Comparison of ENCODE assay signal across 12 mouse cellular contexts in the genomic region with DNA sequence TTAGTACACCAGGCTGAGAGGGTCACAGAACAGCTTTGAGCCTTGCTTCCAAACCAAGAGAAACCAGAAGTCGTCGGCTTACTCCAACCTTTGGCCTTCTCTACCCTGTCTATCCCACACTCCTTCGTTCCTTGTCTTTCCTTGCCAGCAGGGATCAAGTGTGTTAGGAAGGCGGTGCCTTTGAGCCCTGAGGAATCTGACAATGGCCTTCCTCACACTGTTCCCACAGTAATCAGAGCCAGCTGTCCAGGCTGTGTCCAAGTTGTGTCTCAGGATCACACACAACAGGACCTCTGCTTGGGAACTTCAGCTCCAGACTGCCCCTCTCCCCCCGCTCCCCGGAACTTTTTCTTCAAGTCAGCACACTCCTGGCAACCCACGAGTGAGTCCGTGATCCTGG.
DNase-seq lines count a peak whose midpoint lies in the region; ATAC-seq and TF ChIP-seq lines count a peak whose summit lies in the region.
"Had no signal": no experiment of that assay in that cellular context is flagged by ENCODE, and none has a peak within 500 bp of the region (broad histone marks: within the 10 kb centered on the region; RNA-seq: fewer than 3 reads in every experiment).

No protein-coding gene starts in this region.

- WGBS in heart, embryonic 15.5 days: 66% methylated on average over 8 of the region's 8 CpGs
- 63% methylated on average over 8 of the region's 8 CpGs for WGBS in kidney, postnatal 0 days

- H3K27ac ChIP-seq in heart, embryonic 15.5 days: peak overlapping the region; percentile 65
- peak overlapping the region; percentile 57; the same call in 1 of the 2 replicates for H3K27ac ChIP-seq in kidney, postnatal 0 days
- H3K27ac ChIP-seq: hindbrain, embryonic 15.5 days had no signal

- ATAC-seq in heart, embryonic 15.5 days (replicated peaks; ENCODE audit: insufficient number of reproducible peaks, insufficient read depth, low FRiP score, low read depth): no peak
- no peak for ATAC-seq in kidney, postnatal 0 days (replicated peaks; ENCODE audit: low FRiP score, low read depth)

- no peaks in the 10 kb centered on the region for H3K9me3 ChIP-seq in heart, embryonic 15.5 days (replicated peaks)
- H3K9me3 ChIP-seq in kidney, postnatal 0 days (replicated peaks; ENCODE audit: low read length): no peaks in the 10 kb centered on the region
- H3K9me3 ChIP-seq: hindbrain, embryonic 15.5 days had no signal

- H3K4me1 ChIP-seq in heart, embryonic 15.5 days (replicated peaks): peaks cover 29% of the 10 kb centered on the region
- no peaks in the 10 kb centered on the region; the same call in 1 of the 2 replicates for H3K4me1 ChIP-seq in kidney, postnatal 0 days (replicated peaks; ENCODE audit: insufficient read depth, low read length)

- no peak for TF ChIP-seq CTCF in kidney, postnatal 0 days (IDR thresholded peaks at IDR 0.05; ENCODE audit: low read depth)

- H3K36me3 ChIP-seq in heart, embryonic 15.5 days: no peaks in the 10 kb centered on the region
- no peaks in the 10 kb centered on the region for H3K36me3 ChIP-seq in kidney, postnatal 0 days (ENCODE audit: insufficient read depth, low read length)
- H3K36me3 ChIP-seq: hindbrain, embryonic 15.5 days had no signal

- no peak overlapping the region for H3K9ac ChIP-seq in heart, embryonic 15.5 days
- H3K9ac ChIP-seq in kidney, postnatal 0 days (ENCODE audit: low read depth, low read length): no peak overlapping the region
- H3K9ac ChIP-seq: hindbrain, embryonic 15.5 days had no signal

- no peak overlapping the region for H3K4me3 ChIP-seq in heart, embryonic 15.5 days
- no peak overlapping the region for H3K4me3 ChIP-seq in kidney, postnatal 0 days (replicated peaks; ENCODE audit: low read depth, low read length)
- H3K4me3 ChIP-seq: hindbrain, embryonic 15.5 days had no signal

- H3K27me3 ChIP-seq in heart, embryonic 15.5 days: no peaks in the 10 kb centered on the region
- H3K27me3 ChIP-seq in kidney, postnatal 0 days (ENCODE audit: insufficient read depth, low read length): no peaks in the 10 kb centered on the region
- H3K27me3 ChIP-seq: hindbrain, embryonic 15.5 days had no signal

- peak; percentile 37 for DNase-seq in 3T3-L1 (ENCODE audit: low read depth, low spot score)
- DNase-seq in adipocyte (ENCODE audit: low spot score): peak; percentile 64
- no peak for DNase-seq in kidney, postnatal 0 days (ENCODE audit: low spot score)
- no peak for DNase-seq in yolk sac, embryonic 10.5 days (ENCODE audit: low spot score)
- no peak for DNase-seq in adrenal gland, adult (ENCODE audit: inconsistent age in 2 of 2, low spot score in 1 of 2)
- no peak for DNase-seq in right cerebral cortex, adult 18-20 months
- DNase-seq: adrenal gland, postnatal 36 days; cerebellum, postnatal 25 days; right cerebral cortex, postnatal 14 days; thymus, postnatal 25 days had no signal

- H3K4me2 ChIP-seq in heart, embryonic 15.5 days: no peak overlapping the region
- H3K4me2 ChIP-seq in kidney, postnatal 0 days (ENCODE audit: low read length): no peak overlapping the region
- H3K4me2 ChIP-seq: hindbrain, embryonic 15.5 days had no signal

Comparison
In these comparisons a context has a peak if more than half of its experiments do, and no peak if none do; other contexts are left out.
1. DNase-seq: peak in 3T3-L1 (single experiment) and adipocyte (single experiment); none in kidney, postnatal 0 days (single experiment), yolk sac, embryonic 10.5 days (single experiment), adrenal gland, adult (0 of 2) and right cerebral cortex, adult 18-20 months (single experiment).